Mouse (Mus musculus) ES-Bruce4 (cell line): Measurements from ENCODE around the gene Unc119. TPM values are rescaled to one million over a fixed set of nuclear protein-coding genes. Genes with fewer than 3 reads are reported as not detected.

ENCODE experiments used
- H3K27ac ChIP-seq: 2 replicates; pipeline ENCODE4 v1.5.1; 2012; ENCODE audit warnings: low read length, inconsistent platforms; ENCODE audit not compliant: insufficient read depth
- H3K27me3 ChIP-seq: 2 replicates; pipeline ENCODE4 v1.6.1; 2012; ENCODE audit warnings: mild to moderate bottlenecking, low read length, inconsistent platforms; ENCODE audit not compliant: control insufficient read depth, poor library complexity, insufficient read depth, severe bottlenecking
- H3K36me3 ChIP-seq: 2 replicates; pipeline ENCODE4 v1.6.1; 2012; ENCODE audit warnings: inconsistent platforms, mild to moderate bottlenecking, low read length, moderate library complexity; ENCODE audit not compliant: control insufficient read depth, poor library complexity, insufficient read depth, severe bottlenecking
- H3K4me1 ChIP-seq: one replicate; pipeline ENCODE4 v1.8.1; 2011; ENCODE audit warnings: low read length; ENCODE audit not compliant: control insufficient read depth, insufficient read depth
- H3K4me3 ChIP-seq: 2 replicates; pipeline ENCODE4 v1.5.1; 2011; ENCODE audit warnings: low read depth, mild to moderate bottlenecking, low read length
- H3K9ac ChIP-seq: 2 replicates; pipeline ENCODE4 v1.6.1; 2012; ENCODE audit warnings: low read depth, mild to moderate bottlenecking, inconsistent platforms; ENCODE audit not compliant: poor library complexity, severe bottlenecking
- H3K9me3 ChIP-seq: replicated peaks from 2 replicates; pipeline ENCODE4 v1.6.1; 2012; ENCODE audit warnings: mild to moderate bottlenecking, low read length, inconsistent platforms; ENCODE audit not compliant: control insufficient read depth, poor library complexity, insufficient read depth, severe bottlenecking
- CTCF ChIP-seq: IDR thresholded peaks from one replicate; pipeline ENCODE4 v1.8.1; 2011; ENCODE audit warnings: low read depth, low read length
- EP300 ChIP-seq: IDR thresholded peaks from 2 replicates; pipeline ENCODE4 v1.6.1; 2011; ENCODE audit warnings: low read depth, low read length; ENCODE audit not compliant: insufficient read depth
- POLR2A ChIP-seq: IDR thresholded peaks from one replicate; pipeline ENCODE4 v1.8.1; 2011; ENCODE audit warnings: low read length; ENCODE audit not compliant: insufficient read depth
- polyA plus RNA-seq: library from polyadenylated mRNA; stranded (reverse); fragments of >200 nt; gene quantifications from 2 replicates; pipeline ENCODE4 v1.2.4, GENCODE M21; 2011; ENCODE audit warnings: low read depth; ENCODE audit not compliant: missing spikeins, insufficient read depth, insufficient read length

The Unc119 gene
- polyA plus RNA-seq, 1 experiment = 28.7 TPM

GRCm38 (mm10) chr11:78371711-78372110, 28.4 kb downstream of the Unc119 start:
- no peaks in the 10 kb centered on the region for H3K36me3 ChIP-seq

GRCm38 (mm10) chr11:78372166-78372565, 28.9 kb downstream of the Unc119 start:
- Histone ChIP-seq H3K27me3 (no peaks in the 10 kb centered on the region), H3K36me3 (no peaks in the 10 kb centered on the region), H3K9me3 (no peaks in the 10 kb centered on the region), H3K4me3 (no peak overlapping the region), H3K9ac (no peak overlapping the region), H3K27ac (no peak overlapping the region), H3K4me1 (peaks cover 8% of the 10 kb centered on the region)
- TF ChIP-seq CTCF = no peak
- no peak for TF ChIP-seq POLR2A
- TF ChIP-seq EP300 = no peak

More at GRCm38 (mm10) chr11:78371711-78372110, 28.4 kb downstream of the Unc119 start:
- H3K27me3 ChIP-seq = no peaks in the 10 kb centered on the region
- H3K9me3 ChIP-seq = no peaks in the 10 kb centered on the region
- H3K4me3 ChIP-seq = no peak overlapping the region
- H3K9ac ChIP-seq = no peak overlapping the region
- H3K4me1 ChIP-seq = peaks cover 8% of the 10 kb centered on the region
- no peak overlapping the region for H3K27ac ChIP-seq
- TF ChIP-seq POLR2A = no peak
- no peak for TF ChIP-seq CTCF
- no peak for TF ChIP-seq EP300

GRCm38 (mm10) chr11:78372610-78373009, 29.3 kb downstream of the Unc119 start:
- Histone ChIP-seq H3K4me1 (peaks cover 8% of the 10 kb centered on the region), H3K36me3 (no peaks in the 10 kb centered on the region), H3K4me3 (no peak overlapping the region), H3K27me3 (no peaks in the 10 kb centered on the region), H3K9me3 (no peaks in the 10 kb centered on the region), H3K27ac (no peak overlapping the region), H3K9ac (no peak overlapping the region)
- no peak for TF ChIP-seq CTCF
- no peak for TF ChIP-seq POLR2A

DNA sequence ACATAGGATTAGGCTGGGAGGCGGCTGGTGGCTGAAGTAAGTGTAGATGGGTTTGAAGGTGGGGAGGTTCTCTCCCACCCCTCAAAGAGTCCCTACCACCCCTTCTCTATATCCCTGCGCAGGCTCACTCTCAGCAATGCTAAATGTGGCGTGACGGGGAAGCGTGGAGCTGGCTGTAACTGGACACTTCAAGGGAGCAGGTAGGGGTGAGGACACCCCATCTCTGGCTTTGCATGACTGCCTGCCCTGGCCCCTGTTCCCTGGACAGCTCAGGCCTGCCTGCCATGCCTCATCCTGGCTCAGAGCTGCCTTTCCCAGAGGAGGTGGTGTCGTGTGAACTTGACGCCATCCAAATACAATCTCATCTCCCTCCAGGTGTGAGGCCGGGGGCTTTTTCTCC, 30.9 kb downstream of the Unc119 start:
- Histone ChIP-seq H3K4me3 (no peak overlapping the region), H3K9ac (no peak overlapping the region), H3K4me1 (peaks cover 8% of the 10 kb centered on the region), H3K36me3 (no peaks in the 10 kb centered on the region), H3K27me3 (no peaks in the 10 kb centered on the region), H3K9me3 (no peaks in the 10 kb centered on the region), H3K27ac (no peak overlapping the region)
- TF ChIP-seq EP300 (no peak), CTCF (no peak), POLR2A (no peak)

GRCm38 (mm10) chr11:78377549-78378159, 34.4 kb downstream of the Unc119 start:
- no peak overlapping the region for H3K27ac ChIP-seq
- H3K27me3 ChIP-seq = no peaks in the 10 kb centered on the region
- H3K36me3 ChIP-seq = no peaks in the 10 kb centered on the region
- H3K9ac ChIP-seq = no peak overlapping the region
- no peak overlapping the region for H3K4me3 ChIP-seq
- peaks cover 3% of the 10 kb centered on the region for H3K4me1 ChIP-seq
- no peaks in the 10 kb centered on the region for H3K9me3 ChIP-seq
- TF ChIP-seq EP300 (no peak), CTCF (no peak), POLR2A (no peak)

DNA sequence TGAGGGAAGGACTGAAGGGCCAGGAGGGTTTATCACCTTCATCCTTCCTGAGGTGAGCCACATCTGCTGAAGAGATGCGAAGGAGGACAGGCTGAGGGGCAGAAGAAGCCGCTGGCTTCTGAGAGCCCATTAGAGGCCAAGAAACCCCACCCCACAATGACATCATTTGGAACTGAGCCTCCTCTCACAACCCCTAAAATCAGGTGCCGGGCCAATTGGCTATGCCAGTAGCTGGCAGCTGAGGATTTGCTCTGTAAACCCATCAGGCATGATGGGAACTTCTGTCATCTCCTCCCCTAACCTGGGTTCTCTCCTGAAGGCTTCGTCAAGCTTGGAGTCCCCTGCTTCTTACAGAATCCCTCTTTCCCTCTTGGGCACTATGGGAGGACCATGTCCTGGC, 37.1 kb downstream of the Unc119 start:
- Histone ChIP-seq H3K9me3 (no peaks in the 10 kb centered on the region), H3K4me1 (peaks cover 3% of the 10 kb centered on the region), H3K27me3 (no peaks in the 10 kb centered on the region), H3K27ac (no peak overlapping the region), H3K4me3 (no peak overlapping the region), H3K9ac (no peak overlapping the region), H3K36me3 (no peaks in the 10 kb centered on the region)
- TF ChIP-seq EP300 = no peak
- no peak for TF ChIP-seq POLR2A
- TF ChIP-seq CTCF = no peak
